Mouse (Mus musculus) urinary bladder, adult 2 months (tissue): Measurements from ENCODE around the gene Ddx11. TPM values are rescaled to one million over a fixed set of nuclear protein-coding genes. Genes with fewer than 3 reads are reported as not detected.
"Not testable (repeated sequence)": the region's sequence is repeated elsewhere in the genome, so short reads cannot be mapped to it uniquely, and the experiment has no call there.

ENCODE experiments used
- DNase-seq: peaks from one replicate; pipeline ENCODE4 v3.0.0; 2022; ENCODE audit warnings: low spot score
- polyA plus RNA-seq: library from polyadenylated mRNA; depleted of rRNA; stranded (reverse); fragments of >200 nt; gene quantifications from 2 replicates; pipeline ENCODE4 v1.2.3, GENCODE M21; 2012; rRNA removed

The Ddx11 gene
- polyA plus RNA-seq, 1 experiment = 5.9 TPM

DNA sequence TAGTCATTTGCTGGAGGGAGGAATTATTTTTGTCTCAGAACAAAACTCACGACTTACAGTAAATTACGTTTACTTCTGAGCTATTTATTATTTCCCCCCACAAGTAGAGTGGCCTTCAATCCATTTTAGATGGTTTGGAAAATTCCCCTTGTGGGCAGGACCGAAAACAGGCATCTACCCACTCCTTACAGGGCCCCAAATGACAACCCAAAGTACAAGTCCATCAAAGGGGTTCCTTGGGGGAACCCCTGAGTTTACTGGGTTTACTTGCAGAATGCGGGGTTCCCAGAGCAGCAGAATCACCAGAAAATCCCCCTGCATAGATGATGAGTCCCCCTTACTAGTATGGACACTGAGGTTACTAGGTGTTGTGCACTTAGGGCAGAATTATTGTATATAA is 11.2 kb upstream of the Ddx11 start:
- DNase-seq = no peak

DNA sequence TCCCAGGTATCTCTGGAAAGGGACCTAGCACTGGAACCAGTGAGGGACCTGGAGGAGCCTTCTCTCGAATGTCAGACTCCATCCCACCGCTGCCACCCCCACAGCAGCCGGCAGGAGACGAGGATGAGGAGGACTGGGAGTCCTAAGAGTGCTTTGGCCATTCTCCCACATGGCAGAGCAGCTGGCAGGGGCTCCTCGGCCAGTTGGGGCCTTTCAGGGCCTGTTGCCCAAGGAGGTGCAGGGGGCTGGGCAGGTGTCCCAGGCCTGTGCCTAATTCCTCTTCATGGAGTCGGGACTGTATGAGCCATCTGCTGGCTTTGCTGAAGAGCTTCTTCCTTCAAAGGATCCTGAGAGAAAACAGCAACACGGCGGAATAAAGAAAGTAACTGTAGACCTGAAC is 4.3 kb upstream of the Ddx11 start:
- DNase-seq = no peak

DNA sequence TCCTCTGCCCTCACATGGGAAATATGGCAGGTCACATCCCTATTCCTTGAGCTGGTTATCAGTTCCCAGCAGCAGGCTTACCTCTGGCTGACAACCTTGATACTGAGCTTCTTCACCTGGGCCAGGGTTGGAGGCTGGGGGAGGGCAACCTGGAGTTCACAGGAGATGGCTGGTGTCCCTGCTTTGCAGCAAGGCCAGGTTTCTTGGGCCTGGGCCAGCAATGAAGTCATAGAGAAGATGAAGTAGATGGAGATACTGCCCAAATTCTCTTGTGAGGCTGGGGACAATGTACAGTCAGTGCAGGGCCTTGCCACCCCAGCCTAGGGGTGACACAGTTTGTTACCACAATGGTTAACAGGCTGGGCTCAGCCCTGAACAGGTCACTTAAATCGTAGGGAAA is 2.6 kb upstream of the Ddx11 start:
- no peak for DNase-seq

DNA sequence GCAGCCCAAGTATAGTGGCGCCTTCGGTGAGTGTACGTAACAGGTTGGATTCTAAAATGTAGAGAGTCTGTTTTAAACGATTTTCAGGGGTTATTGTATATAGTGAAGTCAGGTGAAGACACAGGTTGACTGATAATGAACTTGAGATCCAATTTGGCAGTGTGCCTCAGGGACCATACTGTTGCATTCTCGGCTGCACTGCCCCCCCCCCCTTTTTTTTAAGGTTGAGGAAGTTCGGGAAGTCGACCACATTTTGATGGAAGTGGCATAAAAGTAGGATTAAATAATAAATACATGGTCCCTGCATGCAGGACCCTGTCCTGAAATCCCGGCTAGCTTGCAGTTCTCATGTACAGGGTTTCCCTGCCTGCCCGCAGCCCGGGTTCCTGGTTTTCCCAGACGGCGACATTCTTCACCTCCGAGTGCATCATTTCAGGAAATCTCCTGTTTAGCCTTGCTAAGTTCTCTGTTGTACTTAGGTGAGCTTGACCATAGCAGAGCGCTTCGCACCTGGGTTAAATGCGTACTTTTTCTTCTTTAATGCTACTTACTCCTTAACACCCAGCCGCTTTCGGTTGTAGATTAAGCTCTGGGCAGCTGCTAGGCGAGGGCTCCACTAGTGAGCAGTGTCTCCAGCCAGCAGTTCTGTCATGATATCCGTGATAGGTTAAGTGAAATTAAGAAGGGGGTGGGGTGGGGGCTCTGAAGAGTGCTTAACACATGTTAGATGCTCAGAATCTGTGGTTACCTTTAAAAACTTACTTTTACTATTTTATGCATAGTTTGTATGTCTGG is 693 bp downstream of the Ddx11 start:
- DNase-seq = no peak

DNA sequence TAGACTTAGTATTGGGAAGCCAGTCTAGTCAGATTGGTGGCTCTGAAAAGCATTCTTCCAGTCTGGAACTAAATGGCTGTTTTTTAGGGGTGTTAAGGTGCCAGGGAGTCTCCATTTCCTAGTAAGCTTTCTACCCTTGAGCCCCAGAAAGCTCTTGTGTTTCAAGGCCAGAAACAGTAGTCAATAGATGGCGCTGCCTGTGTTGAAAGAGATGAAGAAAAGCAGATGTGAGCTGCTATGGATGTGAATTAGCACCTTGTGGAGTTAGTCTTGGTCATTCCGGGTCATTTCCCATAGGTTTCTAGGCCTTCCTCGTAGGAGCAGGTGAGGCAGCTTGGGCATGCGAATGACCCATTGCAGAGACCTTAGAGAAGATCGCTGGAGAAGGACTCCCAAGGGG is 1.9 kb downstream of the Ddx11 start:
- DNase-seq = no peak

DNA sequence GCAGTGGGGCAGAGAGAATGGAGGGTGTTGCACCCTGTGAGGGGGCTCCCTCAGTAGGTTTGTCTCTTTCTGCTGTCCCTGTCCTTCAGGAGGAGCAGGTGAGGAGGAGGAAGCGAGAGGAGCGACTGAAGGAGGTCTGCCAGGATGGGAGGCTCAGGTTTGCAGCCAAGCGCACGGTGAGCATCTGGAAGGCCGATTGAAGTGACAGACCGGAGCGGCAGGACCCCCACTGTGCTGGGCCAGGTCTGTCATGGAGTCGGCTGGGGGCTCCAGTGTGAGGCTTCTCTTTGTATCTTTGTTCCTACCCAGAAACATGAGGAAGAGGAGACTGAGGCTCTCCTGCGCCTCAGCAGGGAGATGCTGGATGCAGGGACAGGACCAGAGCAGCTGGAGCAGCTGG is 7.1 kb downstream of the Ddx11 start:
- DNase-seq = no peak

DNA sequence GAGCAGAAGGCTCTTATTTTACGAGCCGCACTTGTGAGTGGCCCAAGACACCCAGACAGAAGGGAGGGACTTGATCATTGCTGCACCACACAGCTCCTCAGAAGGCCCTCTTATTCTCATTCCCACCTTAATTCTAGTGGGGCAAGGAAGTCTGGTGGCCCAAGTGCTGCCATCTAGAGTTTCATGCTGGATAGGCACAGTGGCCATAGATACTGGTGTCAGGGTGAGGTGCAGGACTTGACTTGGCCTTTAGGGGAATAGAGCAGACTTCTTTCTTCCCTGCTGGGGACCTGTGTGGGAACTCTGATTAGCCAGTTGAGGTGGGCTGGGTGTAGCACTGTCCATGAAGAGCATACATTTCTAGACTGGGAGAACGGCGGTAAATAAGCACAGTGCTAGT is 7.9 kb downstream of the Ddx11 start:
- no peak for DNase-seq

DNA sequence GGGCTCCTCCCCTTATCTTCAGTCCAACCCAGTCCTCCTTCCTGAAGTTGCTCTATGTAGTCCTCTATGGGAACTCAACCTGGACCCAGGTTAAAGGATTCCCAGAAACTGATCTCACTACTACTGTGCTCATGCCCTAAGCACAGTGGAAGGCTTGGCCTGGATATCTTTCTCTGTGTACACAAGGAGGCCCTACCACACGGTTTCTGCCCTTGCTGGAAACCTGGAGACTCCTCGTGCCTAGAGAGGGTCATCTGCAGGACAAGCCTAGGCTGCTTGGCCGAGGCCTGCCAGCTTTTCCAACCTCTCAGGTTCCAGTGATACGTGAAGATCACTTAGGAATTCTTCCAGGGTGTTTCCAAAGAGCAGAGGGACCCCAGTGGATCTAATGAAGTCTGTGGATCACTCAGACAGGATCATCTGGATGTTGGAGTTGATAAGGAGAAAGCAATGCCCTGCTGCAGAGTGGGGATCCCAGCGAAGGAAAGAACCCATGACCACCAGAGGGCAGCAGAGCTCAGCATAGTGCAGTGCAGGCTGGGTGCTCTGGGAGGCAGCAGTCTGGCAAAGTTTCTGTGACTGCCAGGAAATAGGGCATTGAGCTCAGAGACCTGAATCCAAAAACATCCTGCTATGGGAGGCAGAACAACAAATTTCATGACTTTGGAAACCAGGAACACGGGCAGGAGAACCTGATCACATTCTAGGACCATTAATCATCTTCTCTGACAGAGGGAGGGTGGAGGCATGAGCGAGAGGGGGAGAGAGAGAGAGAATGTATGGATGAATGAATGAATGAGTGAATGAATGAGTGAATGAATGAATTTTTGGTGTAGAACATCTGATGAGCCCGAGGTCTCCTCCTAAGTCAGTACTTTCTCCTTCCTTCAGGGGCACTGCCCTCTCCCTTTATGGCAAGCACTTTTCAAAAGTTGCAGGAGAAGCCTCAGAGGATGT is 29.7 kb downstream of the Ddx11 start:
- DNase-seq = not testable (repeated sequence)

DNA sequence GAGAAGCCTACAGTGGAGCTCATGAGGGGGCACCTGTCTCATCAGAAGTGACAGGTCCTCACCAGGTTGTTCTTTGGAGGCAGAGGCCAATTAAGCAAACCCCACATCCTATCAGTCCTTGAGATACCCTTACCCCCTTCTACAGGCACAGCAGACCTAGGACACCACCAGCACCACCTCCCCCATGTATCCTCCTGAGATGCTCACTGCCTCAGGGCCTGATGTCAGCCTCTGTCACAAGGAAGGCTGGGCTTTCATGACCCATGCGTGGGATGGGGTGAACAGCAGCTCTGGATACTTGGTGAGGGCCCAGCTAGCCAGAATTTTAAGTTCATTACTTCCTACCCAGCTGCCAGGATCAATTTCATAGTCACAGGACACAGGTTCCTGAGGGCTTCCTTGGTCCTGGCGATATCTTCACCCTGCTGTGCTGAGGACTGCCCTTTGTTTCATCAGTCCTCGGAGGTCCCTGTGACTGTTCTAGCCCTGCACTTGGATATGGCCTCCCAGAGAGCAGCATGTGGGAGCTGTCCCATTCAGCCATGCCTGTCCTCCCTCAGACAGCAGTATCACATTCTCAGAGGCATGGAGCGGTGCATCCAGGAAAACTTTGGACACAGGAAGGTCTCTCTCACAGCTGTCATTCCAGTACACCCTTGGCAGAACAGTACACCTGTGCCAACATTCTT is 30.6 kb downstream of the Ddx11 start:
- DNase-seq = not testable (repeated sequence)

DNA sequence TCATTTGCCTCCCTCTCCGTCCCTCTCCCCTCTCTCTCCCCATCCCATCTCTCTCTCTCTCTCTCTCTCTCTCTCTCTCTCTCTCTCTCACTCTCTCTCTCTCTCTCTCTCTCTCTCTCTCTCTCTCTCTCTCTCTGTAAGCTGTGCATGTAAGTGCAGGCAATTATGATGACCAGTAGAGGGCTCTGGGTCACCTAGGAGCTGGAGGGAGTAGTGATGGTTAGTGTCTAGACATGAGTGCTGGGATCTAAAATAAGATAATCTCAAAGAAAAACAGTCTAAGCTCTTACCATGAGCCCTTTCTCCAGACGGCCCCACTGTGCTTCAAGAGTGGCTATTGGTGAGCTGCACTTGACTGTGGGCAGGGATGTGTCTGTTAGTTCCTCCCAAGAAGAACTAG is 31.6 kb downstream of the Ddx11 start:
- no peak for DNase-seq

DNA sequence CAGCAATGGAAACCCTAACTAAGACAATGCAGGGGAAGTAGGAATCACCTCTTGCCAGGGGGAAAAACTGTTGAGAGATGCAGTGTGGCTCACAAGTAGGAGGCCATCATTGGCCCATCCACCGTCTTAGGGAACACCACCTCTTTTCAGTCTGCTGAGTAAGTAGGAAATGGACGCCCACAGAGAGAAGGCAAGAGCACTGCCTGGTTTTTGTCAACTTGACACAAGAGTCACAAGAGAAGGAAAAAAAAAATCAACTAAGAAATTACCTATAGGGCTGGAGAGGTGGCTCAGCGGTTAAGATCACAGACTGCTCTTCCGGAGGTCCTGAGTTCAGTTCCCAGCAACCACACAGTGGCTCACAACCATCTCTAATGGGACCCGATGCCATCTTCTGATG is 35.0 kb downstream of the Ddx11 start:
- DNase-seq = no peak

DNA sequence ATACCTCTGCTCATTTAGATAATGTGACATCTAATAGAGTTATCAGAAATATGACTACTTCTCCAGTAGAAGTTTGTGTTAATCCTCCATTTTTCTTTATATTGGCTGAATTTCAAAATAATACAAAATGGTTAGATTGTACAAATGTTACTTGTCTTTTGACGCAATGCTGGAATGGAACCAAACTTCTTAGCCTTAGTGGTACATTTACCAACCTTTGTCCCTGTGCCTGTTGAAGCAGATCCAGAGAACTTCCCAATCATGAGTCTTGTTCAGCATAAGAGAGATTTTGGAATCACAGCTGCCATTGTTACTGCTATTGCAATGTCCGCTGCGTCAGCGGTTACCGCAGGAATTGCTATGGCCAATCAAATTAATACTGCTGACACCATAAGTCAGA is 43.8 kb downstream of the Ddx11 start:
- DNase-seq = not testable (repeated sequence)

DNA sequence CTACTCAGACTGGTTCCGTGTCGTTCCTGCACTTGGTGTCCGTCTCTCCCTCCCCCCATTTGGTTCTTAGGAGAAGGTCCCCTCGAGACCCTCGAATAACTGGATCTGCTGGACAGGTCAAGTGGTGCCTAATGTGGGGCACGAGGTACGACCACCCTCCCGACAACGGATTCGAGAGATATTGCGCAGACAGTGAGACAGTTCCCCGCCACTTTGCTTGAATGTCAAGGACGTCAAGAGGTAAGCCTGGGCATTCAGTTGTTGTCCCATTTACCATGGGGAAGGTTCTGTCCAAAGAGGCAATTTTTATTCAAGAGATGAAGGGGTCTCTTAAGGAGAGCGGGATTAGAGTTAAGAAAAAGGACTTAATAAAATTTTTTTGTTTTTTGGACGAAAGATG is 47.7 kb downstream of the Ddx11 start:
- DNase-seq = not testable (repeated sequence)

DNA sequence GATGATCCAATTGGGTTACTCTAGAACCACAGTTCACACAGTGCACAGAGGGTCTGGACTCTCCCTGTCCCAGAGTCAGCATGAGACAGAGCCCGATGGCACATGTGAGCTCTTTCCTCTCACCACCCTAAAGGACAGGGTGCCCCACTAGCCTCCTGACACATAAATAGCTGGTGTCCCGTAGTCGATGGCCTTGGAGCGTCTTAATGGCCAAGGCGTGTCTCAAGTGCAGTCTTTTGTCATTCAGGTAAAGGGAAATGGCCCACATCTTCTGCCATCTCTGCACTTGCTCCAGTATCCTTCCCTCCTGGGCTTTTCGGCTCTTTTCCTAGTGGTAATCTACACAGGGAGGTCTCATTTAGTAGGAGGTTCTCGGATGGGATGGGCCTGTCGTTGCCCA is 67.3 kb downstream of the Ddx11 start:
- DNase-seq = no peak

DNA sequence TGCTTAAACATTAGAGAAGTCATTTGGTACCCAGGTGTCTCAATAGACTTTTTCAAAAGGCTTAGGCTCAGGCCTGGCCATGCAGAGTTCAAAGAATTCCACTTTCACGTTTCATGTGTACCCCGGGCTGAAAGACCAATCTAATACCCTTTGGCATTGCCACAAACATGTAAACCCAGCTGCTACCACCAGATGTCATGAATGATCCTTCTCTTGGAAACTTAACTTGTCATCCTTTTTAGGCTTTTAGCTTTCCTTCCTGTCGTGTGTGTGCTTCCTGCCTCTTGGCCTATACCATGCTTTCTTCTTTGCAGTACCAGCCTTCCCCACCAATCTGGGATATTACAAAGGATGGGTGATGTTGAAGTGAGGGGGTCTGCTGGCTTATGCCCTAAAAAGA is 73.7 kb downstream of the Ddx11 start:
- DNase-seq = no peak

Other genes starting within 250 kb of the Ddx11 start
- gene Ralbp1, start 237.7 kb upstream of the Ddx11 start, polyA plus RNA-seq = 59.0 and 64.8 TPM in 2 replicates
- 86.6 and 99.4 TPM in 2 replicates for gene Twsg1, start 172.3 kb upstream of the Ddx11 start, polyA plus RNA-seq
- 21.7 and 21.9 TPM in 2 replicates for gene Ankrd12, start 46.4 kb upstream of the Ddx11 start, polyA plus RNA-seq
- 137 and 145 TPM in 2 replicates for gene Ndufv2, start 22.0 kb upstream of the Ddx11 start, polyA plus RNA-seq
- 31.8 and 33.4 TPM in 2 replicates for gene Washc1, start 12.0 kb upstream of the Ddx11 start, polyA plus RNA-seq